Mouse (Mus musculus) G1E (cell line): ENCODE results near the gene Ccdc70. TPM values are rescaled to one million over a fixed set of nuclear protein-coding genes. Genes with fewer than 3 reads are reported as not detected.

Experiments used
- ATAC-seq: 2 replicates; pipeline ENCODE4 v1.8.0; 2016; ENCODE audit warnings: mild to moderate bottlenecking; ENCODE audit not compliant: insufficient number of reproducible peaks, poor library complexity, low FRiP score, severe bottlenecking; ENCODE audit errors: extremely low read depth
- DNase-seq: peaks from one replicate; pipeline ENCODE4 v3.0.0; 2012; ENCODE audit warnings: low spot score
- H3K27me3 ChIP-seq: 2 replicates; pipeline ENCODE4 v1.6.1; 2012; ENCODE audit warnings: mild to moderate bottlenecking, low read length, inconsistent platforms; ENCODE audit not compliant: insufficient read depth
- H3K36me3 ChIP-seq: replicated peaks from 2 replicates; pipeline ENCODE3; 2012; ENCODE audit warnings: mild to moderate bottlenecking, inconsistent platforms
- H3K4me1 ChIP-seq: 2 replicates; pipeline ENCODE4 v1.6.1; 2012; ENCODE audit warnings: low read depth, low read length, inconsistent platforms, mixed read lengths; ENCODE audit not compliant: insufficient read depth
- H3K4me3 ChIP-seq: 2 replicates; pipeline ENCODE4 v1.5.1; 2012; ENCODE audit warnings: low read depth, mild to moderate bottlenecking, inconsistent platforms, low read length, moderate library complexity, mixed read lengths
- H3K9me3 ChIP-seq: replicated peaks from 2 replicates; pipeline ENCODE4 v1.6.1; 2012; ENCODE audit warnings: inconsistent platforms
- CTCF ChIP-seq: IDR thresholded peaks from 2 replicates; pipeline ENCODE4 v1.5.1; 2012; ENCODE audit warnings: low read depth, low read length, inconsistent platforms, mixed read lengths
- GATA1 ChIP-seq: IDR thresholded peaks from 2 replicates; pipeline ENCODE4 v1.6.1; 2012; ENCODE audit warnings: borderline replicate concordance, low read length, inconsistent platforms, mixed read lengths
- GATA2 ChIP-seq: IDR thresholded peaks from 2 replicates; pipeline ENCODE4 v1.6.1; 2012; ENCODE audit warnings: low read depth, low read length, inconsistent platforms, borderline replicate concordance
- POLR2AphosphoS5 ChIP-seq: IDR thresholded peaks from 2 replicates; pipeline ENCODE4 v1.6.1; 2012; ENCODE audit warnings: low read depth, low read length, inconsistent platforms; ENCODE audit not compliant: insufficient replicate concordance
- TAL1 ChIP-seq: conservative IDR thresholded peaks from 2 replicates; pipeline ENCODE4 v1.6.1; 2012; ENCODE audit warnings: low read depth, low read length, inconsistent platforms, mixed read lengths
- polyA plus RNA-seq: library from polyadenylated mRNA; stranded (reverse); fragments of >175 nt; gene quantifications from 2 replicates; pipeline ENCODE4 v1.2.3, GENCODE M21; 2012
- total RNA-seq, 2 experiments: library from RNA; stranded (forward) in 1 of 2; stranded (reverse) in 1 of 2; fragments of 200-1000 nt in 1 of 2; fragments of >200 nt in 1 of 2; fragmentation: Nextera tagmentation in 1 of 2; gene quantifications; 2 replicates each; pipeline ENCODE4 v1.2.3; 2014 to 2017

Gene Ccdc70
- total and polyA plus RNA-seq, 3 experiments, result not detected

GRCm38 (mm10) chr8:21956336-21956735, 13.2 kb upstream of the Ccdc70 start:
- ATAC-seq, result no peak
- H3K27me3 ChIP-seq, result no peaks in the 10 kb centered on the region; the same call in 1 of the 2 replicates
- DNase-seq, result no peak
- H3K4me1 ChIP-seq, result no peaks in the 10 kb centered on the region
- no peak overlapping the region for H3K4me3 ChIP-seq
- H3K36me3 ChIP-seq, result no peaks in the 10 kb centered on the region
- TF ChIP-seq GATA1 (no peak), TAL1 (no peak)
- H3K9me3 ChIP-seq, result no peaks in the 10 kb centered on the region

- no peak within 1 kb of the TSS for H3K4me3 ChIP-seq
- no peak for DNase-seq
- H3K36me3 ChIP-seq, result no peaks in the 10 kb centered on the region
- H3K27me3 ChIP-seq, result no peaks in the 10 kb centered on the region
- ATAC-seq, result no peak
- no peaks in the 10 kb centered on the region for H3K9me3 ChIP-seq
- TF ChIP-seq TAL1 (no peak), CTCF (no peak), GATA2 (no peak), POLR2AphosphoS5 (no peak), GATA1 (no peak)
- no peaks in the 10 kb centered on the region for H3K4me1 ChIP-seq
Observed at GRCm38 (mm10) chr8:21958414-21958813, 11.2 kb upstream of the Ccdc70 start, which contains the start of gene Fam90a1a. Fam90a1a (plus strand) TSS chr8:21958714.

- ATAC-seq, result no peak
- TF ChIP-seq TAL1 (no peak), POLR2AphosphoS5 (no peak), CTCF (no peak), GATA2 (no peak), GATA1 (no peak)
- Histone ChIP-seq H3K27me3 (peaks cover 5% of the 10 kb centered on the region; the same call in 1 of the 2 replicates), H3K4me1 (no peaks in the 10 kb centered on the region), H3K36me3 (no peaks in the 10 kb centered on the region), H3K9me3 (no peaks in the 10 kb centered on the region), H3K4me3 (no peak overlapping the region)
- no peak for DNase-seq
Observed at GRCm38 (mm10) chr8:21966646-21967045, 2.9 kb upstream of the Ccdc70 start.

GRCm38 (mm10) chr8:21978193-21978592, 8.6 kb downstream of the Ccdc70 start:
- no peak for TF ChIP-seq POLR2AphosphoS5
- no peak for TF ChIP-seq CTCF
- no peak for TF ChIP-seq GATA2
- no peak for TF ChIP-seq TAL1
- no peak for TF ChIP-seq GATA1
- no peak overlapping the region for H3K4me3 ChIP-seq
- peaks cover 4% of the 10 kb centered on the region for H3K27me3 ChIP-seq
- DNase-seq (no peak), ATAC-seq (no peak)
- H3K9me3 ChIP-seq, result no peaks in the 10 kb centered on the region
- no peaks in the 10 kb centered on the region for H3K4me1 ChIP-seq
- no peaks in the 10 kb centered on the region for H3K36me3 ChIP-seq

GRCm38 (mm10) chr8:21981664-21982337, 12.2 kb downstream of the Ccdc70 start:
- Histone ChIP-seq H3K9me3 (no peaks in the 10 kb centered on the region), H3K36me3 (no peaks in the 10 kb centered on the region), H3K27me3 (peaks cover 4% of the 10 kb centered on the region), H3K4me3 (no peak overlapping the region), H3K4me1 (no peaks in the 10 kb centered on the region)
- TF ChIP-seq POLR2AphosphoS5 (no peak), CTCF (no peak), GATA1 (no peak), TAL1 (no peak), GATA2 (no peak)
- ATAC-seq (no peak), DNase-seq (peak; percentile 16)

- no peak for ATAC-seq
- TF ChIP-seq TAL1 (no peak), CTCF (no peak), POLR2AphosphoS5 (no peak), GATA1 (no peak), GATA2 (no peak)
Observed at GRCm38 (mm10) chr8:21992184-21992583, 22.6 kb downstream of the Ccdc70 start.

GRCm38 (mm10) chr8:21995181-21995580, 25.6 kb downstream of the Ccdc70 start:
- H3K4me1 ChIP-seq, result no peaks in the 10 kb centered on the region
- TF ChIP-seq POLR2AphosphoS5, result no peak
- no peak for TF ChIP-seq CTCF
- no peak for TF ChIP-seq GATA1
- TF ChIP-seq TAL1, result no peak
- TF ChIP-seq GATA2, result no peak
- no peaks in the 10 kb centered on the region for H3K27me3 ChIP-seq
- ATAC-seq (no peak), DNase-seq (no peak)
- H3K36me3 ChIP-seq, result peaks cover 78% of the 10 kb centered on the region
- H3K4me3 ChIP-seq, result no peak overlapping the region
- no peaks in the 10 kb centered on the region for H3K9me3 ChIP-seq

More at GRCm38 (mm10) chr8:21992184-21992583, 22.6 kb downstream of the Ccdc70 start:
- no peak overlapping the region for H3K4me3 ChIP-seq
- no peaks in the 10 kb centered on the region for H3K4me1 ChIP-seq
- H3K36me3 ChIP-seq, result peaks cover 56% of the 10 kb centered on the region
- no peak for DNase-seq
- no peaks in the 10 kb centered on the region for H3K9me3 ChIP-seq
- no peaks in the 10 kb centered on the region for H3K27me3 ChIP-seq
